Mouse (Mus musculus) C2C12 (cell line): ENCODE measurements around the gene Fignl1. TPM values are rescaled to one million over a fixed set of nuclear protein-coding genes. Genes with fewer than 3 reads are reported as not detected.

ENCODE experiments used
- H3K27me3 ChIP-seq: one replicate; pipeline ENCODE4 v1.6.1; 2011; ENCODE audit not compliant: control insufficient read depth, insufficient read depth, insufficient read length
- H3K36me3 ChIP-seq: one replicate; pipeline ENCODE4 v1.6.1; 2011; ENCODE audit not compliant: control insufficient read depth, insufficient read depth
- H3K4me3 ChIP-seq: one replicate; pipeline ENCODE4 v1.5.1; 2011; ENCODE audit warnings: mild to moderate bottlenecking, control low read depth; ENCODE audit not compliant: poor library complexity, insufficient read depth, severe bottlenecking
- H3K79me2 ChIP-seq: one replicate; pipeline ENCODE4 v1.6.1; 2011; ENCODE audit not compliant: control insufficient read depth, insufficient read depth
- H3K79me3 ChIP-seq: one replicate; pipeline ENCODE4 v1.6.1; 2011; ENCODE audit warnings: low read depth, control low read depth
- H3ac ChIP-seq: one replicate; pipeline ENCODE3; 2011; ENCODE audit warnings: low read depth; ENCODE audit not compliant: control insufficient read depth, insufficient read length
- CEBPB ChIP-seq: IDR thresholded peaks from one replicate; pipeline ENCODE4 v1.6.1; 2011; ENCODE audit warnings: low read depth, mild to moderate bottlenecking, control low read depth, moderate library complexity
- CTCF ChIP-seq: IDR thresholded peaks from one replicate; pipeline ENCODE4 v1.5.1; 2011; ENCODE audit not compliant: control insufficient read depth, insufficient read depth, insufficient read length
- FOSL1 ChIP-seq: IDR thresholded peaks from one replicate; pipeline ENCODE4 v1.8.0; 2011; ENCODE audit warnings: mild to moderate bottlenecking, low read length; ENCODE audit not compliant: poor library complexity, insufficient read depth, severe bottlenecking
- MAX ChIP-seq: IDR thresholded peaks from one replicate; pipeline ENCODE4 v1.6.1; 2011; ENCODE audit warnings: mild to moderate bottlenecking, control low read depth
- MYOD1 ChIP-seq: IDR thresholded peaks from one replicate; pipeline ENCODE4 v1.6.1; 2011; ENCODE audit warnings: low read depth; ENCODE audit not compliant: control insufficient read depth, insufficient read length
- MYOG ChIP-seq: IDR thresholded peaks from one replicate; pipeline ENCODE4 v1.6.1; 2011; ENCODE audit not compliant: control insufficient read depth, insufficient read length; ENCODE audit errors: extremely low read depth
- USF1 ChIP-seq: IDR thresholded peaks from one replicate; pipeline ENCODE4 v1.6.1; 2011; ENCODE audit warnings: low read depth, mild to moderate bottlenecking, control low read depth, moderate library complexity
- polyA plus RNA-seq: library from polyadenylated mRNA; unstranded; fragments of >200 nt; fragmentation: generic; extraction: Trizol; gene quantifications from one replicate; pipeline ENCODE4 v1.2.1, GENCODE M21; 2012; ENCODE audit warnings: missing spikeins

Gene Fignl1
- polyA plus RNA-seq, 1 experiment: 19.3 TPM

GRCm38 (mm10) chr11:11739054-11739453 is 69.7 kb downstream of the Fignl1 start:
- H3K27me3 ChIP-seq: no peaks in the 10 kb centered on the region
- H3K79me3 ChIP-seq: no peaks in the 10 kb centered on the region
- H3K79me2 ChIP-seq: no peaks in the 10 kb centered on the region
- TF ChIP-seq MYOD1 (no peak), USF1 (no peak), FOSL1 (no peak), MAX (no peak), MYOG (no peak), CTCF (no peak), CEBPB (no peak)
- no peak overlapping the region for H3K4me3 ChIP-seq
- H3ac ChIP-seq: no peak overlapping the region
- H3K36me3 ChIP-seq: no peaks in the 10 kb centered on the region

GRCm38 (mm10) chr11:11737562-11737961 is 71.2 kb downstream of the Fignl1 start:
- Histone ChIP-seq H3K27me3 (no peaks in the 10 kb centered on the region), H3K4me3 (no peak overlapping the region), H3K36me3 (no peaks in the 10 kb centered on the region), H3K79me3 (no peaks in the 10 kb centered on the region), H3K79me2 (no peaks in the 10 kb centered on the region), H3ac (no peak overlapping the region)
- TF ChIP-seq USF1 (no peak), MYOD1 (no peak)

Other genes with a start within 250 kb of the Fignl1 start
- not detected for gene 4930512M02Rik, start 181.1 kb downstream of the Fignl1 start, polyA plus RNA-seq
- 1.0 TPM for gene Ikzf1, start 124.0 kb downstream of the Fignl1 start, polyA plus RNA-seq
- gene Ddc, start 89.2 kb upstream of the Fignl1 start, polyA plus RNA-seq: 0.48 TPM
- 0.01 TPM for gene Grb10, start 229.7 kb upstream of the Fignl1 start, polyA plus RNA-seq